Mouse (Mus musculus) kidney, adult 10 weeks (tissue): ENCODE measurements around the gene Olfr985. TPM values are rescaled to one million over a fixed set of nuclear protein-coding genes. Genes with fewer than 3 reads are reported as not detected.

Experiments
- polyA plus RNA-seq: library from polyadenylated mRNA; stranded (reverse); fragments of 350-450 nt; fragmentation: Illumina TruSeq; extraction: RNeasy Lipid Tissue Mini Kit (QIAGEN cat#74804); gene quantifications from one replicate; pipeline ENCODE4 v1.2.3, GENCODE M21; 2014; ENCODE audit warnings: low read depth, low replicate concordance

Gene Olfr985
- polyA plus RNA-seq = not detected

GRCm38 (mm10) chr9:40130084-40130483 is at the start of gene Olfr985:
TSS of gene Olfr985 (minus strand) at chr9:40130184.

GRCm38 (mm10) chr9:40114106-40114505 is 15.9 kb downstream of the Olfr985 start, which contains the start of gene Olfr984:
TSS of gene Olfr984 (minus strand) at chr9:40114206.

GRCm38 (mm10) chr9:40093495-40093894 is 36.5 kb downstream of the Olfr985 start, which contains the start of gene Olfr983:
TSS of gene Olfr983 (minus strand) at chr9:40093595.

Other genes with a start within 250 kb of the Olfr985 start
- not detected for gene Olfr229, start 222.8 kb downstream of the Olfr985 start, polyA plus RNA-seq
- not detected for gene Olfr974, start 192.7 kb downstream of the Olfr985 start, polyA plus RNA-seq
- gene Olfr975, start 178.1 kb downstream of the Olfr985 start, polyA plus RNA-seq = not detected
- not detected for gene Olfr976, start 169.1 kb downstream of the Olfr985 start, polyA plus RNA-seq
- gene Olfr978, start 138.1 kb downstream of the Olfr985 start, polyA plus RNA-seq = not detected
- gene Olfr979, start 126.7 kb downstream of the Olfr985 start, polyA plus RNA-seq = not detected
- not detected for gene Olfr980, start 120.6 kb downstream of the Olfr985 start, polyA plus RNA-seq
- gene Olfr981, start 108.7 kb downstream of the Olfr985 start, polyA plus RNA-seq = not detected
- not detected for gene Olfr982, start 56.4 kb downstream of the Olfr985 start, polyA plus RNA-seq
- gene Olfr983, start 36.6 kb downstream of the Olfr985 start, polyA plus RNA-seq = not detected
- gene Olfr984, start 16.0 kb downstream of the Olfr985 start, polyA plus RNA-seq = not detected
- not detected for gene Tmem225, start 17.9 kb upstream of the Olfr985 start, polyA plus RNA-seq
- gene Olfr986, start 50.7 kb upstream of the Olfr985 start, polyA plus RNA-seq = not detected
- 3.2 TPM for gene Zfp202, start 62.1 kb upstream of the Olfr985 start, polyA plus RNA-seq
- gene Scn3b, start 139.0 kb upstream of the Olfr985 start, polyA plus RNA-seq = not detected